Mouse (Mus musculus) forelimb bud, embryonic 11.5 days (tissue): ENCODE results near the gene Trp53.
A peak's percentile ranks its signal among the peaks of the same experiment; 100 is the strongest.
"Not testable (repeated sequence)": the region's sequence is repeated elsewhere in the genome, so short reads cannot be mapped to it uniquely, and the experiment has no call there.

ENCODE experiments used
- DNase-seq: peaks from one replicate; pipeline ENCODE4 v3.0.0-alpha.2; 2012; ENCODE audit warnings: low read depth, low spot score

Trp53 gene

DNA sequence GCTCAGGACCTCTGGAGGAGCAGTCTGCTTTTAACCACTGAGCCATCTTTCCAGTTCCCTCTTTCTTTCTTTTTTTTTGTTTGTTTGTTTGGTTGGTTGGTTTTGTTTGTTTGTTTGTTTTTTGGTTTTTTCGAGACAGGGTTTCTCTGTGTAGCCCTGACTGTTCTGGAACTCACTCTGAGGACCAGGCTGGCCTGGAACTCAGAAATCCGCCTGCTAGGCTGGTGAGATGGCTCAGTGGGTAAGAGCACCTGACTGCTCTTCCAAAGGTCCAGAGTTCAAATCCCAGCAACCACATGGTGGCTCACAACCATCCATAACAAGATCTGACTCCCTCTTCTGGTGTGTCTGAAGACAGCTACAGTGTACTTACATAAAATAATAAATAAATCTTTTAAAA is 44.2 kb downstream of the Trp53 start:
- not testable (repeated sequence) for DNase-seq

DNA sequence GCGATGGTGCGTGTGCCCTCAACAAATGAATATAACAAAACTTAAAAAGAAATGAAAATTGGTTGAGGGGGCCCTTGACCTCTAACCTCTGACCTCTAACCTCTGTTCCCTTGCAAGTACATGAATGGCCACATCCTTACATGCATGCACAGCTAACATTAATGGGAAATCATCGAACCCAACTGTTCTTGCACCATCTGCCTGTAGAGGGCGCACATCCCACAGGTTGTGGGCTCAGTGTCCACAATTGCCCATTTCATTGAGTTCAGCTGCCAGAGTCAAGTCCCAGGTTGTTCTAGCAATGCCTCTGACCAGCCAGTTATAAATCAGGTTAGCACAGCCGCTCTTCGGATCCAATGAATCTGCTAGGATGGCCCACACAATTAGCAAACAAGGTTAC is 48.1 kb downstream of the Trp53 start:
- DNase-seq: peak; percentile 89

DNA sequence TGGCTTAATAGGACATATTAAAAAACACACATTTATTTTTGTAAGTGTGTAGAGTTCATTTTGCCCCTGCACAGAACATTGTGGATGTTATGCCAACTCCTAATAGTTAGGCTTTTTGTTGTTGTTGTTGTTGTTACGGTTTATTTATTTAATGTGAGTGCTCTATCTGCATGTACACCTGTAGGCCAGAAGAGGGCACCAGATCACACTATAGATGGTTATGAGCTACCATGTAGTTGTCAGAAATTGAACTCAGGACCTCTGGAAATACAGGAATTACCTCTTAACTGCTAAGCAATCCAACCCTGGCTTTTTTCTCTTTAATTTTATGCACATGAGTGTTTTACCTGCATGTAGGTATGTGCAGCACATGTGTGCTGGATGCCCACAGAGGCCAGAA is 49.6 kb downstream of the Trp53 start:
- no peak for DNase-seq

DNA sequence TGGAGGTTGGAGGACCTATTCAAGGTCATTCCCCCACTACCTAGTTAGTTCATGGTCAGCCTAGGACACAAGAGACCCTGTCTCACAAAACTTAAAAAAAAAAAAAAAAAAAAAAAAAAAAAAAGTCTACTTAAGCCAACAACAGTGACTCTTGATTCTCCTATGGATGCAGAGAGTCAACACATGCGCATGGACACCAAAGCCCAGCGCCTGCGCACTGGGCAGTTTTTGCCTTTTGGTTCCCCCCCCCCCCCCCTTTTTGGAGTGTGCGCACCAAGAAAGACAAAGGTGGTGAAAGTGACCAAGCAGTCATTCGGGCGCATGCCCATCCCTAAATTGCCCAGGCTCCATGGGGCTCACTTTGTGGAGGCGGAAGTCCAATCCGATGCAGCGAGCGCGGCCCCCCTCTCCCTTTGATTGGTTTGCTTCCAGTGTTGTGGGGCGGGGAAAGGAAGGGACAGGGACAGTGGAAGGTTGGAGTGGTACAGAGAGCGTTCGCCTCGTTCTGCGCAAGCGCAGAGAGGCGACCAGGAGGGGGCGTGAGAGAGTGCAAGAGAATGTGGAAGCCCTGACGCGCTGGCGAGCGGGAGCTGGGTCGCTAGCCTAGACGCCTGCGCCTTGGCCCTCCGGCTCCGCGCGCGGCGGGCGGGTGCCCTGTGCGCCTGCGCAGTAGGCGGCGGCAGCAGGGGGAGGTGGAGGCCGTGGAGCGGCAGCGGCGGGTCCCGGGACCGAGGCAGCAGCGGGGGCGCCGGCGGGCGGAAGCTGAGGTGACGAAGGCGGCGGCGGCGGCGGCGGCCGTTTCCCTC is 52.3 kb downstream of the Trp53 start, which contains the start of gene Fxr2:
Gene Fxr2 (plus strand): TSS at position 707 of the 806 bp plus-strand sequence.
- DNase-seq: peak; percentile 100

DNA sequence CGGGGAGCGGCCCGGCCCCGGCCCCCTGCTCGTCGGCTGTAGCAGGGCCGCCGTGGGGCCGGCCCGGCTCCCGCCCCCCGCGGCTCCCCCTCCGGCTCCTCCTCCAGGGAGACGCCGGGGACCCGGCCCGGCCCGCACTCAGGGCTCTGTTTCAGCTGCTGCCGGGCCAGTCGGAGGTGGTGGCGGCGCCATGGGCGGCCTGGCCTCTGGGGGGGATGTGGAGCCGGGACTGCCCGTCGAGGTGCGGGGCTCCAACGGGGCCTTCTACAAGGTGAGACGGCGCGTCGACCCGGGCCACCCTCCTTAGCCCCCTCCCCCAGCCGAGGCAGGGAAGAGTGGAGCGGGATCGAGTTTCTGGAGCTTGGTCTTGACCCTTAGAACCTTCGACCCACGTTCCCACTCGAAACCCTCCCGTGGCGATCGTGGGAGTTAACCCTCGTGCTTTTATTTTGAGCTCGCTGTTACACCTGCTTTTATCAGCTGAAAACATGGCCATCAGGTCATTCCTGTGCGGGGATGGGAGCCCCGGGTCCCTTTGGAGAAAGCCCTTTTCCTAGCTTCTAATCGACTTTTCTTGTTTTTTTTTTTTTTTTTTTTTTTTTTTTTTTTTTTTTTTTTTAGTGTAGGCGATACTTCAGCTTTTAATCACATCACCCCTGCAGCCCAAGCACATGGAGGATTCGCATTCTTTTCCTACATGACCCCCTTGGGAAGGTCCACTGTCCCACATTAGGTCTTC is 53.1 kb downstream of the Trp53 start:
- DNase-seq: peak; percentile 36

DNA sequence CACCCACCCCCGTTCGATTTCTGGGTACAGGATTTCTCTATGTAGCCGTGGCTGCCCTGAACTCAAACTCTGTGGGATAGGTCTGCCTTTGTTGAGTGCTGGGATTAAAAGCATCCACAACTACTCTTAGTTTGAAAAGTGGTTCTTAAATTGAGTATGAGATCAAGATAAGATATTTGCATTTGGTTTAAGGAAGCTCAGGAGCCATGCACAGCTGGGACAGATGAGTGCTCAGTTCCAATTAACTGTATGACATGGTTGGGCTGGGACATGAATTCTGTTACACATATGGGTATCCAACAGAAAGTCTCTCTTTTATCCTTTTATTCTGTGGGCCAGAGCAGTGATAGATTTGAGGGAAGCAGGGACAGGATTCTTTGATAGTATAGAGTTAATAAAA is 55.3 kb downstream of the Trp53 start:
- no peak for DNase-seq
